Mouse (Mus musculus): ENCODE measurements around the gene Ghitm. TPM values are rescaled to one million over a fixed set of nuclear protein-coding genes. Genes with fewer than 3 reads are reported as not detected.

The Ghitm gene
- total and polyA plus RNA-seq, 2 experiments: 161 to 240 TPM

GRCm38 (mm10) chr14:37110456-37110855 is 24.6 kb downstream of the Ghitm start:
- 88% methylated on average over 2 of the region's 2 CpGs for WGBS
- no peaks in the 10 kb centered on the region for H3K27me3 ChIP-seq (ENCODE audit: control insufficient read depth, insufficient read depth, low read length)

DNA sequence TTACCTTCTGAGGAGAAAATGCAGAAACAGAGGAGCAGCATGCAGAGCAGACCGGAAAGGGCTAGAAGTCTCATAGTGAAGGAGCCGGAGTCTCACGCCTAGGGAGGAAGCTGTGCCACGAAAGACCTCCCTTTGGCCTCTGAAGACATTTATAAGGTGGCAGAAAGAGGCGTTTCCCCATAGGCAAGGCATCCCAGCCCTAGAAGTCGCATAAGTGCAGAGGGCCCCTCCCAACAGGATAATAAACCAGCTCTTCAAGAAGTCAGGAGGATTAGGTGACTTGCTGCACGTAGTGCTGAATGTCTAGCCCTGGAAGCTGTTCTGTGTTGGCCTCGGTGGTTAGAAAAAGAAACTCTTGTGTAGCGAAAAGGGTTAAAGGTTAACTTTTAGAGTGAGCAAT is 25.1 kb downstream of the Ghitm start:
- Histone ChIP-seq H3K27me3 (ENCODE audit: control insufficient read depth, insufficient read depth, low read length) (no peaks in the 10 kb centered on the region), H3K79me2 (ENCODE audit: control insufficient read depth, insufficient read depth, low read length) (no peaks in the 10 kb centered on the region), H3K4me1 (ENCODE audit: control insufficient read depth, insufficient read depth, low read length) (no peaks in the 10 kb centered on the region), H3K27ac (replicated peaks; ENCODE audit: insufficient read depth, low read depth, low read length) (no peak overlapping the region), H3K9ac (ENCODE audit: low read depth, low read length) (no peak overlapping the region), H3K36me3 (ENCODE audit: control insufficient read depth, insufficient read depth, low read length) (no peaks in the 10 kb centered on the region), H3K4me3 (ENCODE audit: insufficient read depth, low read depth, low read length) (no peak overlapping the region)
- TF ChIP-seq CTCF (IDR thresholded peaks at IDR 0.05; ENCODE audit: low read depth, low read length) (no peak), POLR2A (IDR thresholded peaks at IDR 0.05; ENCODE audit: extremely low read depth, insufficient read depth, low read length) (no peak)
- DNase-seq (ENCODE audit: extremely low read depth, low read depth, low spot score): no peak
- WGBS: 68% methylated on average over 9 of the region's 9 CpGs

More at GRCm38 (mm10) chr14:37110456-37110855, 24.6 kb downstream of the Ghitm start:
- DNase-seq (ENCODE audit: extremely low read depth, low read depth, low spot score): no peak
- TF ChIP-seq POLR2A (IDR thresholded peaks at IDR 0.05; ENCODE audit: extremely low read depth, insufficient read depth, low read length) (no peak), CTCF (IDR thresholded peaks at IDR 0.05; ENCODE audit: low read depth, low read length) (no peak)
- H3K79me2 ChIP-seq (ENCODE audit: control insufficient read depth, insufficient read depth, low read length): no peaks in the 10 kb centered on the region
- no peaks in the 10 kb centered on the region for H3K4me1 ChIP-seq (ENCODE audit: control insufficient read depth, insufficient read depth, low read length)
- H3K36me3 ChIP-seq (ENCODE audit: control insufficient read depth, insufficient read depth, low read length): no peaks in the 10 kb centered on the region
- H3K27ac ChIP-seq (replicated peaks; ENCODE audit: insufficient read depth, low read depth, low read length): no peak overlapping the region
- no peak overlapping the region for H3K9ac ChIP-seq (ENCODE audit: low read depth, low read length)
- no peak overlapping the region for H3K4me3 ChIP-seq (ENCODE audit: insufficient read depth, low read depth, low read length)

GRCm38 (mm10) chr14:37109460-37109859 is 25.6 kb downstream of the Ghitm start:
- Histone ChIP-seq H3K27me3 (ENCODE audit: control insufficient read depth, insufficient read depth, low read length) (no peaks in the 10 kb centered on the region), H3K79me2 (ENCODE audit: control insufficient read depth, insufficient read depth, low read length) (no peaks in the 10 kb centered on the region), H3K27ac (replicated peaks; ENCODE audit: insufficient read depth, low read depth, low read length) (no peak overlapping the region), H3K36me3 (ENCODE audit: control insufficient read depth, insufficient read depth, low read length) (no peaks in the 10 kb centered on the region), H3K4me3 (ENCODE audit: insufficient read depth, low read depth, low read length) (no peak overlapping the region), H3K4me1 (ENCODE audit: control insufficient read depth, insufficient read depth, low read length) (no peaks in the 10 kb centered on the region), H3K9ac (ENCODE audit: low read depth, low read length) (no peak overlapping the region)
- WGBS: 63% methylated on average over 8 of the region's 8 CpGs
- TF ChIP-seq CTCF (IDR thresholded peaks at IDR 0.05; ENCODE audit: low read depth, low read length): no peak
- no peak for TF ChIP-seq POLR2A (IDR thresholded peaks at IDR 0.05; ENCODE audit: extremely low read depth, insufficient read depth, low read length)
- DNase-seq (ENCODE audit: extremely low read depth, low read depth, low spot score): no peak

DNA sequence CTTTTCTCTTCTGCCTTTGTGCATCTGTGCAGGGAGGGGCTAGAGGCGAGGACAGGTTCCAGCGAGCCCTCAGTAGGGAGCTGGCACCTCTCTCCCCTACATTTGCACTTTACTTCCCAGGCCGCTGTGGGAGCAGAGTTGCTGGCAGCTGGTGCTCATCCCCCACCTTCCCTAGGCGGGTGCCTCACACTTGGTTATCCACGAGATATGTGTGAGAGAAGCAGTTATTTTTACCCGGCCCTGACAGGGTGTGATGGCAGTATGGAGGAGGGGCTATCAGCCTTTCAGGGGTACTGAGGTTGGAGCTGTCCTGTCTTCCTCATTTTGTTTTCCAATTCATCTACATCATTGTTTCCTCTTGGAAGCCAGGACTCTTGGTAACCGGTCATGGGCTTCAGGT is 29.2 kb downstream of the Ghitm start:
- Histone ChIP-seq H3K27me3 (ENCODE audit: control insufficient read depth, insufficient read depth, low read length) (no peaks in the 10 kb centered on the region), H3K4me3 (ENCODE audit: insufficient read depth, low read depth, low read length) (no peak overlapping the region), H3K4me1 (ENCODE audit: control insufficient read depth, insufficient read depth, low read length) (no peaks in the 10 kb centered on the region), H3K27ac (replicated peaks; ENCODE audit: insufficient read depth, low read depth, low read length) (no peak overlapping the region), H3K9ac (ENCODE audit: low read depth, low read length) (no peak overlapping the region), H3K79me2 (ENCODE audit: control insufficient read depth, insufficient read depth, low read length) (no peaks in the 10 kb centered on the region), H3K36me3 (ENCODE audit: control insufficient read depth, insufficient read depth, low read length) (no peaks in the 10 kb centered on the region)
- 52% methylated on average over 7 of the region's 7 CpGs for WGBS
- no peak for DNase-seq (ENCODE audit: extremely low read depth, low read depth, low spot score)
- TF ChIP-seq POLR2A (IDR thresholded peaks at IDR 0.05; ENCODE audit: extremely low read depth, insufficient read depth, low read length) (no peak), CTCF (IDR thresholded peaks at IDR 0.05; ENCODE audit: low read depth, low read length) (no peak)

- no peak overlapping the region for H3K27ac ChIP-seq (replicated peaks; ENCODE audit: insufficient read depth, low read depth, low read length)
- TF ChIP-seq CTCF (IDR thresholded peaks at IDR 0.05; ENCODE audit: low read depth, low read length) (no peak), POLR2A (IDR thresholded peaks at IDR 0.05; ENCODE audit: extremely low read depth, insufficient read depth, low read length) (no peak)
- H3K79me2 ChIP-seq (ENCODE audit: control insufficient read depth, insufficient read depth, low read length): no peaks in the 10 kb centered on the region
- no peaks in the 10 kb centered on the region for H3K27me3 ChIP-seq (ENCODE audit: control insufficient read depth, insufficient read depth, low read length)
- H3K4me1 ChIP-seq (ENCODE audit: control insufficient read depth, insufficient read depth, low read length): no peaks in the 10 kb centered on the region
- H3K4me3 ChIP-seq (ENCODE audit: insufficient read depth, low read depth, low read length): no peak overlapping the region
- WGBS: 24% methylated on average over 5 of the region's 5 CpGs
- no peak overlapping the region for H3K9ac ChIP-seq (ENCODE audit: low read depth, low read length)
- DNase-seq (ENCODE audit: extremely low read depth, low read depth, low spot score): peak; percentile 66
- H3K36me3 ChIP-seq (ENCODE audit: control insufficient read depth, insufficient read depth, low read length): no peaks in the 10 kb centered on the region
These were observed 30.3 kb downstream of the Ghitm start for GRCm38 (mm10) chr14:37104747-37105146.

DNA sequence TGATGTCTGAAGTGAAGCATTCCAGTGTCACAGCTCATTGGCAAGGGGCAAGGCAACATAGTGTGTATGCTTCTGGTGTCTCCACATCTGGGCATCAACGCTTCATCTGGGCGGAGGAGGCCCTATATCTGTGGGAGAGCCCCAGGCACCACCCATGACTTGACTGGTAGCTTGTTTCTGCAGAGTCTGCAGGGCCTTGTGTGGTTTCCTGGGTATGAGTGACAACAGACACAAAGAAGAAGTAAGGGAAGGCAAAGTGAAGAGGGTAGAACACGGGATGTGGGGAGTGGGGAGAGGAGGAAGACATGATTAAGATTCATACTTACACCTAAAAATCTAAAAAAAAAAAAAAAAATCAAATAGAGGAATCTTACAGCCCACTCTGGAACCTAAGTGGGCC is 32.6 kb downstream of the Ghitm start:
- 0 out of 2 replicates have a peak, but pooled peaks cover 2% of the 10 kb centered on the region for H3K27me3 ChIP-seq (ENCODE audit: control insufficient read depth, insufficient read depth, low read length)
- no peak overlapping the region for H3K4me3 ChIP-seq (ENCODE audit: insufficient read depth, low read depth, low read length)
- H3K27ac ChIP-seq (replicated peaks; ENCODE audit: insufficient read depth, low read depth, low read length): no peak overlapping the region
- 80% methylated on average over 3 of the region's 3 CpGs for WGBS
- TF ChIP-seq POLR2A (IDR thresholded peaks at IDR 0.05; ENCODE audit: extremely low read depth, insufficient read depth, low read length) (no peak), CTCF (IDR thresholded peaks at IDR 0.05; ENCODE audit: low read depth, low read length) (no peak)
- no peaks in the 10 kb centered on the region for H3K79me2 ChIP-seq (ENCODE audit: control insufficient read depth, insufficient read depth, low read length)
- H3K36me3 ChIP-seq (ENCODE audit: control insufficient read depth, insufficient read depth, low read length): no peaks in the 10 kb centered on the region
- DNase-seq (ENCODE audit: extremely low read depth, low read depth, low spot score): no peak
- H3K4me1 ChIP-seq (ENCODE audit: control insufficient read depth, insufficient read depth, low read length): no peaks in the 10 kb centered on the region
- no peak overlapping the region for H3K9ac ChIP-seq (ENCODE audit: low read depth, low read length)

All from liver, adult 2 months (tissue).